Mouse (Mus musculus): ENCODE data around the gene Gm20605.

- no peak for TF ChIP-seq GATA1 (IDR thresholded peaks at IDR 0.05; ENCODE audit: low read length)
- no peak for TF ChIP-seq TAL1 (IDR thresholded peaks at IDR 0.05; ENCODE audit: low read length)
Observed at GRCm38 (mm10) chr5:137598100-137598826, 30.7 kb upstream of the Gm20605 start.
